Mouse (Mus musculus): ENCODE data around the gene Hoxc4.

DNA sequence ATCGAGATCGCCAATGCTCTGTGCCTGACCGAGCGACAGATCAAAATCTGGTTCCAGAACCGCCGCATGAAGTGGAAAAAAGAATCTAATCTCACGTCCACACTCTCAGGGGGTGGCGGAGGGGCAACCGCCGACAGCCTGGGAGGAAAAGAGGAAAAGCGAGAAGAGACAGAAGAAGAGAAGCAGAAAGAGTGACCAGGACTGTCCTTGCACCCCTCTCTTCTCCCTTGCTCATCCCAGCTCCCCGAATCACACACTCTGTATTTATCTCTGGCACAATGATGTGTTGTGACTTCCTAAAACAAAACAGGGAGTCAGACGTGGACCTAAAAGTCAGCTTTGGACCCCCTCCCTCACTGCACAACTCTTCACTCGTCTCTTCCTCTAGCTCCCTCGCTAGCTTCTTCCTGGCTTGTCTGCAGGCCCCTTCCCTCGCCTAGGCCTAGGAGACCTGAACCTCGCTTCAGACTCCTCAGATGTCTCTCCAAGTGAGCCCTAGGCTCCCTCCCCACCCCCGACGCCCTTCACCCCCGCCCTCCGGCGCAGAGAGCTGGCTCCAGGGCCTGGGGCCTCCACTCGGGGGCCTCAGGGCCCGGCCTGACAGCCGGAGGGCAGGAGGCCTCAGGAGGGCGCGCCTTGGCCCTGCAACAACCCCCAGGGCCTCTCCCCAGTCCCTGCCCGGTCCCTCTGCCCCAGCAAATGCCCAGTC is 7.7 kb upstream of the Hoxc4 start:
- TF ChIP-seq POLR2A (IDR thresholded peaks at IDR 0.05; ENCODE audit: low read depth, low read length) (no peak), CTCF (IDR thresholded peaks at IDR 0.05; ENCODE audit: extremely low read depth, insufficient read depth, insufficient read length, insufficient replicate concordance) (no peak)

Measured in spleen, adult 2 months (tissue).